Mouse (Mus musculus): ENCODE results near the gene Smyd3.
A peak's percentile ranks its signal among the peaks of the same experiment; 100 is the strongest.
"Not testable (repeated sequence)": the region's sequence is repeated elsewhere in the genome, so short reads cannot be mapped to it uniquely, and the experiment has no call there.

The Smyd3 gene

DNA sequence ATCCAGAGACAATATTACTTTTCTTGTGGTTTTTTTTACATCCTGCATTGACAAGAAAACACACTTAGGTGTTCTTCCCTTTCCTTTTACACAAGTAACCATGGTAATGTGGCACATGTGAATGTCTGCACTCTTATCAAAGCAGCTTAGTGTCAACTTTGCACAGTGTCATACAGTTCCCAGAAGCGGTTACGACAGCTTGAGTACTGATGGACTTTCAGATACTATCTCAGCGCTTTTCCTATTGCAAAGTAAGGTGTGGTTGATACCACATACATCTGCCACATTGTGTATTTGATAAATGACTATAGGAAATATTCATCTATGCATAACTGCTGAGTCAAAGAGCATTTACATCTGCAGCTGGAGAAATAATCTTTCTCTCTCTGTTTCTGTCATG, 348.1 kb downstream of the Smyd3 start:
- no peak for DNase-seq (ENCODE audit: low read depth, low spot score)

DNA sequence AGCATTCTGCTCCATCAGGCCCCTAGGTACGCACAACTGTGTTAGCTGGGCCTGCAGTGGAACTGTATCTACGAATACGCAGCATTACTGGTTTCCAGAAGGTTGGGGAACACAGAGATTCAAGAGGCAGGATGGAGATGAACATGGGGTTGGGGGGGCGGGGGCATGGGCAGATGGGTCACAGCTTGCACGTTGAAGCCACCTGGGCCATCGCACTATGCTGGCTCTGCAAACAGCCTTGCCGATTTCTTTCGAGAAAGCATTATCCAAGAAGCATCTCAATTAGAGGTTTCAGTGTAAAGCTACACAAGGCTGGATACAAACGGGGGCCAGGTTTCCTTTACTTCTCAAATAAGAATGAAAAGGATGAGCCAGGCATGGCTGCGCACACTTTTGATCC, 348.7 kb downstream of the Smyd3 start:
- DNase-seq (ENCODE audit: low read depth, low spot score): no peak

DNA sequence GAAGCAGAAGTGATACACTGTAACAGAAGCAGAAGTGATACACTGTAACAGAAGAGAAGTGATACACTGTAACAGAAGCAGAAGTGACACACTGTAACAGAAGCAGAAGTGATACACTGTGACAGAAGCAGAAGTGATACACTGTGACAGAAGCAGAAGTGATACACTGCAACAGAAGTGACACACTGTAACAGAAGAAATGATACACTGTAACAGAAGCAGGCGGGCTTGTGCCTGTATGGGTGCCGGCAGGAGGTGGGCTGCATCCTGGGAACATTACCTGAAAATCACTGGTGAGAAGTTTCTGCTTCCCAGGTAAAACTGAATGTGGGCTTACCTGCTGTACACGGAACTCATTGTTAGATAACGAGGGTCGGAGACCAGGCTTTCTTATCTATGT, 353.6 kb downstream of the Smyd3 start:
- DNase-seq (ENCODE audit: low read depth, low spot score): not testable (repeated sequence)

DNA sequence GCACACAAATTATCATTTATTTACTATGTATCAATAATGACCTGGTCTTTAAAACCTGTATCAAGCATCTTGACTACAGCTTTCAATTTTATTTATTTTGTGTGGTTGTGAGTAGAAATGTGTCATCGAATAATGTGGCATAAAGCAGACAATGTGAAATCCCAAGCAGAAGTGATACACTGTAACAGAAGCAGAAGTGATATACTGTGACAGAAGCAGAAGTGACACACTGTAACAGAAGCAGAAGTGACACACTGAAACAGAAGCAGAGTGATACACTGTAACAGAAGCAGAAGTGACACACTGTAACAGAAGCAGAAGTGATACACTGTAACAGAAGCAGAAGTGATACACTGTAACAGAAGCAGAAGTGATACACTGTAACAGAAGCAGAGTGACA, 355.1 kb downstream of the Smyd3 start:
- DNase-seq (ENCODE audit: low read depth, low spot score): not testable (repeated sequence)

DNA sequence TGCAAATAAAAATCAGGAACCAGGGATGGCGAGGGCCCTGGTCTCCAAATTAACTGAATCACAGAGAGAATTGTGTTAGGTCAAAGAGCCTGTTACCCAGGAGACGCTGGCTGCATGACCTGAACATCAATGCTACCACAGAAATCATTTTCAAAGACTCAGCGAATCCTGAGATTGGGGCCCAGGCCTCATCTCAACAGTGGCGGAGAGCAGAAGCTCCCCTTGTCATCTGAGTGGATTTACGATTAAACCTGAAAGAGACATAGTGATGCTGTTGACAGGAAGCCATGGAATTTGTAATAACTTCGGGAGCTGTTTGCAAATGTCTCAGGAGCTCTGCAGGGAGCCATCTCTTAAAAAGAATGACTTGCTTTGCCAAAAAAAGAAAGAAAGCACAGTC, 355.9 kb downstream of the Smyd3 start:
- no peak for DNase-seq (ENCODE audit: low read depth, low spot score)

DNA sequence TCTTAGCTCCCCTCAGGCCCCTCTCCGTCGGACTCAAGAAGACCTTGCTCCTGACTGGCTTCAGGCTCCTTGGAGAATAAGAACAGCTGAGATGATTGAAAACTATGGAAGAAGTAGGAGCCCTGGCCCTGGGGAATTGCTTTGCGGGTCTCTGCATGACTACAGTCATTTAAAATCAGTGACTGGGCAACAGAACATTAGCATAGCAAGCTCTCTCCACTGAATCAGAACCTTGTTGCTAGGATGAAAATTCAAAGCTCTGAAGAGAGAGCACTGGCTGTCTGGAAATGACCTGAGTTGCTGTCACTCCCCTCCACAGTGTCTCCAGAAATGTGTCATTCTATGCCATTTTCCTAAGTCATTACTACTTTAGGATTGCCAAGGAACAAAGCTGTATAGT, 357.1 kb downstream of the Smyd3 start:
- no peak for DNase-seq (ENCODE audit: low read depth, low spot score)

DNA sequence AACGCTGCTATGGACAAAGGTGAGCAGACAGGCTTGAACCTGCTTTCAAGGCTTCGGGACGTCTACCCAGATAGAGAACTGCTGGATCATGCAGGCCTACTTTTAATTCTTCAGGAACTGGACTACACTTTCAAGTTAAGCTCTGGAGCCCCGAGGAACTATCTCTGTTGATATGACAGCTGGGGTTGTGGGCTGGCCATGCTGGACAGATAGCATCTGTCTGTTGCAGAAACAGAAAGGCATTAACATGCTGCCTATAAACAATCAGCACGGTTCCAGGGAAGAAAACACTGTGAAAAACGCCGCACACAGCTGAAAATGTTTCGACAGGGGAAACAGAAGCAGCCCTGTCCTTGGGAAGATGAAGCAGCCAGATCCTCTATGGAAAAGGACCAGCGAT, 365.5 kb downstream of the Smyd3 start:
- DNase-seq (ENCODE audit: low read depth, low spot score): no peak

DNA sequence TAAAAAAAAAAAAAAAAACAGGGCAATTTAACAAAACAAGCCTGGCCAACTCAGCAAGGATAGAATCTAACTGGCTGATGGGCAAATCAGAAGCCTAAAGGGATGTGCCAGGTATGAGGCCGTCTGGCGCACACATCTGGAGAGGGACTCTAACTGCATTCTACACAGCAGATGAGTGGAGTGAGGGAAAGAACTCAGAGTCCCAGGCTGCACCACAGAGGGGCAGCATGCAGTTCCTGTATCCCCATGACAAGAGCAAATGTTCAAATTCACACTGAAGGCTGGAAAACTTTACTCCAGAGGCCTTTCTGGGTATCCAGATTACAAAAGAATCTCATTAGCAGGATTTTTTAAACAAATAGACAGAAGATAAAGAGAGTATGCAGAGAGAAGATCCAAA, 366.6 kb downstream of the Smyd3 start:
- DNase-seq (ENCODE audit: low read depth, low spot score): no peak

DNA sequence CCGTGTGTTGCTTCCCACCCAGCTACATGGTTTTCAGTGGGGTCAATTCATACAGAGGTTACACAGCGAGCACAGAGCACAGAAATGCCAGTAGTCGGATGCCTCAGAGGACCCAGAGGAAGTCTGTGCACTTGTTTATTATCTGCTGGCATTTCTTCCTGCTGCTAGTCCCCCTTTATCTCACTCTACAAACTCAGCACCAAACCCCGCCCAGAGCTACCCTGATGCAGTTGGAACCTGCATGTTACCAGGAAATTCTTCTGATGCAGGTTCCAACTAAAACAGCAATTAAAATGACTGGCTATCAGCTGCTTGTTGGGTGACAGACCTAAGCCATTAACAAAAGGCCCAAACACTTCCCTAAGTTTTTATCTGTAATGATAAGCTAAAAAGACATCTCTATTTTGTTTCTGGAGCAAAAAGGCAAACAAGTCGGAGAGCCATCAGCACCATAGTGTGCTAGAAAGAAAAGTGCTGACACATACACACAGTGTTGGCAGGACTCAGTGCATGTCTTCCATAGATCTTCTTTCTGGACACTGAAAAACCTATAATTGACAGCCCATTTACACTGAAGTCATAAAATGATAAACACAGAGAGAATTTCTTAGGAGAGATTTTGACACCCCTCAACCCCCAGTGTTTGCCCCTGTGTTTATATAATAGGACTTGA, 368.2 kb downstream of the Smyd3 start:
- DNase-seq (ENCODE audit: low read depth, low spot score): no peak

DNA sequence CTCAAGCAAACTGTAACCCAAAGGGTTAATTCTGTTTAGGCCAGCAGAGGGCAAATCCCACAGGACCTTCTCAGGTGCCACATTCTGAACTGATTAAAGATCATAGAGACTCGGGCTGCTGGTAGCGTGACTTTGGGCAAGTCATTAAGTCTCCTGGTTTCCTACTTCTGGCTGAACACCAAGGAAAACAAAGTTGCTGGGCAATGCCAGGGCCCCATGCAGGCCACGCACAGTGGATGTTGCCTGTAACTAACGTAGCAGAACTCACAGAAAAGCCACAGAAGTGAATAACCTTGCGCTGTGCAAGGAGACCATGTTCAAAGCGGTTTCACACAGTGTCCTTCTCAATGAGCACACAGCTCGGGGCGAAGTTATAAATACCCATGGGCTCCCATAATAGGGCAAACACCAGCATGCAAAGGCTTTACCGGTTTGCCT, 371.1 kb downstream of the Smyd3 start:
- no peak for DNase-seq (ENCODE audit: low read depth, low spot score)

DNA sequence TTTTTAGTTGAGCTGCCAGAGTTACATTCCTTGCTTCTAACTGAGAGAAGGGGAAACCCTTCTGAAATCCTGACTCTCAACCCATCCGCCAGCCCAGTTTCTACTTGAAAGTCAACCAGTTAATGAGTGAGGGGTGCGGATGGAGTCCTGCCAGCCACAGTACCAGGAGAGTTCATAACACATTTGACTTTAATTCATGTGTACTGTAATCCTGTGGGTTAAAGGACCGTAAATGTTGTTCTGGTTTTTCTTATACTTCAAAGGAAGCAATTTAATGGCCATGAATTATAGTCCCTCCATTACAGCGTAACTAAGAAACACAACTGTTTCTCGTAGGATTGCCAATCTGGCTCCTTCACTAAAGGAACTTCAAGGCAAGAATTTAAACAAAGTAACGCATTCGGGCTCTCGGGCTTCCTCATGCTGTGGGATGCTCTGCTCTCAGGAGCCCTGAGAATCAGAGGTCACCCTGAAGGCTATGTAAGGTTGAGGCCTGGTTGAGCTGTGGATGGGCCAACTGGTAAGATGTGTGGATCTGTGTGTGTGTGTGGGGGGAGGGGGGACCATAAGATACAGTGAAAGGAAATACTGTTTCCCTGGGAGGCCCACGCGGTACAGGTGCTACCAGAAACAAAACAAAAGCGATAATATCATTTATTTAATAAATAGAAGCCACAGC, 374.5 kb downstream of the Smyd3 start:
- no peak for DNase-seq (ENCODE audit: low read depth, low spot score)

DNA sequence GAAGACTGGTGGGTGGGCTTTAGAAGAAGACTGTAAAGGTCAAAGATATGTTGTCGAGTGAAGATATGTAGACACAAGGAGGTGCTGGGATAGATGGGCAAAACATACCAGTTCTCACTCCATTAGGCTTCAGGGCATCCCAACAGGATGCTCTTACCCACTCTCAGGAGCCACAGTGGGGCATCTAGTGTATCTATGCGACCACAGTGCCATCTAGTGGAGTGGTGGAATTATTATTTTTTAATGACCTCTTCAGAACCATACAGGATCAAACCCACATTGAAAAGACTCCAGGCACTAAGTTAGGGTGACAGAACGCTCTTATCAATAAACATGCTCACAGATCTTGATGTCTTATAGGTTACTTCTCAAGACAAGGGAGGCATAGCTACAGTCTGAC, 375.7 kb downstream of the Smyd3 start:
- DNase-seq (ENCODE audit: low read depth, low spot score): peak; percentile 70

DNA sequence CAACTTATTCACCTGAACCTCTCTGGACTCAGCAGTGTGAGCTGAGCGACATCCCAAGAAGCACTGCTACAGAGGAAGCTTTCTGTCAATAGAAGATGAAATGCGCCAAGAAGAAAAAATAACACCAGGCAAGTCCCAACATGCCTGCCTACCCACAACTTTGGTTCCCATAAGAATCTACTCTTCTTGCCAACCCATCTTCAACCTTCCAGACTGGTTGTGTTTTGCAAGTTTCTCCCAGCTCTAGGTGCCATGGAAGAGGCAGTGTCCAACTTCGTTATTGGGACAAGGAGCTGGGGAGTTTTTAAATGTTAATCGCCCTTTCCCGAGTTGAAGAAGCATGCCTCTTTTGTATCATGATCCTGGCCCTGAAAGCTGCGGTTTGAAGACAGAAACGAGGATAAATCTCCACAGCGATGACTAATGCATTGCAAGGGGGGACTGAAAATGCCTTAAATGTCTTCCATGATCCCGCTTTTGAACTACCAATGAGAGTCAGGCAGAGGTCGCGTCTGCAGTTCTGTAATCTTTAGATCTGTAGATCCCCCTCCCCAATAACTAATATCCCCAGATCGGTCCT, 376.7 kb downstream of the Smyd3 start:
- no peak for DNase-seq (ENCODE audit: low read depth, low spot score)

DNA sequence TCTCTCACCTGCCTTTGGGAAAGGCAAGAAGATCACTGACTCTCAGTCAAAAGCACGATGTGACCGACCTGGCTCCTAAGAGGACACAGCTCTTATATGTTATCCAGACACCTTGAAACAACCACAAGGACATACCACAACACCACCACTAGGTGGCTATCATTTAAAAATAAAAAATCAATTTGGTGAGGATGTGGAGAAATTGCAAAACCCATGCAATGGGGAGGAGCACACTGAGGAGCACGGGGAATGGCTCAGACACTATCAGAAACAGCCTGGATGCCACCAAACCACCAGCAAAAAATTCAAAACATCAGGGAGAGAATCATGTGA, 380.7 kb downstream of the Smyd3 start:
- DNase-seq (ENCODE audit: low read depth, low spot score): peak; percentile 52

DNA sequence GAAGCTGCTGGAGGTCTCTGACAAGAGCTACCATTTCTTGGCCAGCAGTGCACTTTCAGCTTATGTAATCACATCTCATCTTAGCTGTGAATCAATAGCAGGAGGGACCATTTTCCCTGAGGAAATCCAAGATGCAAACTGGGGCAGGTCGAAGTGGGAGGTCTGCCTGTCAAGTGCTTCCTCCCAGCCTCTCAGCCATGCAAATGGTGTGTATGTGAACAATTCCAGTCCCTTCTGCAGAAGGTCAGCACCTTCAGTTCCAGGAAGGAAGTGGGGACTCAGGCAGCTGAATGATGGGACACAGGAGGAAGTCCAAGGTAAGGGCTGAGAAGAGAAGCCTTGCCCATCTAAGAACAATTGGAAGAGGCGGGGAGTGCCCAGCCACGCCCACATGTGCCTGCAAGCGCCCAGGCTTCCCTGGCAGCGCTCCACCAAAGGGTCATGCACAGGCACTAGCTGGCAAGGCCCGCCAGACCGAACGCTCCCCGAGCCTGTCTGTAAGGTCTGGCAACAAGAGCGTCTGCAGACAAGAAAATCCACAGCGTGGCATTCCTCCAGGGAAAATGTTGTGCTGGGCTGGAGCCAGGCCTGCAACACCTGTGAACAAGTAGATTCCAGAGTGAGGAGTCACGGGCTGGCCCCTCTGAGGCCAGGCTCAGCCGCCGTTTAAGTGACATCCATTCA, 381.2 kb downstream of the Smyd3 start:
- DNase-seq (ENCODE audit: low read depth, low spot score): peak; percentile 78

DNA sequence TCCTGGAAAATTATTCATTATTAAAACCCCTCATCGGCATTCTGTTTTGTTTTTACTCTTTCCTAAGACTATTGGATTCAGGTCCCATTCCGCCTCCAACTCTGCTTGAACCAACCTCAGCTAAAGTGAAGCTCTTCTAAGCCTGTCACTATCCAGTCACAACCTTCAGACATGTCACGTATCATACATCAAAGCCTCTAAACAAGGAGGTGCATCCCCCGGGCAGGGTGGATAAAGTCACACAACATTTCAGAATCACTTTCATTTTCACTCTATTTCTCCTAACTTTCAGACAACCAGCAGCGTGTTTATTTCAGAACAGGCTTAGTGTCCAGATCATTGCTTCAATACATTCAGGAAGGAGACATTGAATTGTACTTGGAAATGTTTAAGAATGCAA, 387.8 kb downstream of the Smyd3 start:
- no peak for DNase-seq (ENCODE audit: low read depth, low spot score)

DNA sequence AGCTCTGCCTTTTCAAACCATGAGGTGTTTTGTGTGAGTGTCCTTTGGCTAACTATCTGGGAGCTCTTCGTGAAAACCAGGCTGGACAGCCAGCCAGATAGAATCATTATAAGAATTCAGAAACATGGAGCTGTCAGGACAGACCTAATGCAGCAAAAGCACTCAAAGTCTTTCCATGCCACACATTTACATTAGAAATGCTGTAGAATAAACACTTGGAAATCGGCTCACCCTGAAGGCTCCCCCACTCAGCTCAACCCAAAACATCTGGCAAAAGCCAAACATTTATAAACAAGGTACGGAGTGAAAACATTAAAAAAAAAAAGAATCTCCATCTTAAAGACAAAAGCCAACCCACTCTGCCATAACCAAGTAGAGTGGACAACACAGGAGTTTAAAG, 391.6 kb downstream of the Smyd3 start:
- no peak for DNase-seq (ENCODE audit: low read depth, low spot score)

DNA sequence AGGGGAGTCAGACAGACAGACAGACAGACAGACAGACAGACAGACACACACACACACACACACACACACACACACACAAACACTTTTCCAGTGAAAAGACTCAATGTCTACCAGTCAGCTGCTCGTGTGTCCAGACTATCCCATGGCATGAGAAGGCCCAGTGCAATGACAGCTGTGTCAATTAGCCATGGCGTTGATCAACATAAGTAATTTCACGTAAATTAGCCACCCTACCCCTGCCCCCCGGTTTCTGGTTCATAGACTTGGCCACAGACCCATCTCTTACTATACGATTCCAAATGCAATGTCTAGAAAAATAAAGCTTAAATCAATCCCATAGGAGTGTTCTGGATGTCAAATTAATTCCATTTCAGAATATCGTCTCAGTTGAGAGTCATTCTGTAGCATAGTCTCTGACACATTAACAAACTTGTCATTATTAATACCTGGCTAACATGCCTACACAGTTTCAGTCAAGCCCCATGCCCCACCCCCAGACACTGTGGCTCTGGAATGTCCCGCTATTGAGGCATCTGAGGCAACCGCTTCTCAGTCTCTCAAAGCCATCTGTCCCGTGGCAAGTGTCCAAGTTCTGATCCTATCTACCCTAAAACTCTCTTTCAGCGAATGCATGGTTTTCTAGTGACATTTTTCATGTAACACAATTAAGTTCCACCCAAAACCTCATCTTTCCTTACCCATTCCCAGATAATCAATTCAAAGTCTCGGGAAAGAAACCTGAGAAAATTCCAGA, 395.2 kb downstream of the Smyd3 start:
- DNase-seq (ENCODE audit: low read depth, low spot score): no peak

DNA sequence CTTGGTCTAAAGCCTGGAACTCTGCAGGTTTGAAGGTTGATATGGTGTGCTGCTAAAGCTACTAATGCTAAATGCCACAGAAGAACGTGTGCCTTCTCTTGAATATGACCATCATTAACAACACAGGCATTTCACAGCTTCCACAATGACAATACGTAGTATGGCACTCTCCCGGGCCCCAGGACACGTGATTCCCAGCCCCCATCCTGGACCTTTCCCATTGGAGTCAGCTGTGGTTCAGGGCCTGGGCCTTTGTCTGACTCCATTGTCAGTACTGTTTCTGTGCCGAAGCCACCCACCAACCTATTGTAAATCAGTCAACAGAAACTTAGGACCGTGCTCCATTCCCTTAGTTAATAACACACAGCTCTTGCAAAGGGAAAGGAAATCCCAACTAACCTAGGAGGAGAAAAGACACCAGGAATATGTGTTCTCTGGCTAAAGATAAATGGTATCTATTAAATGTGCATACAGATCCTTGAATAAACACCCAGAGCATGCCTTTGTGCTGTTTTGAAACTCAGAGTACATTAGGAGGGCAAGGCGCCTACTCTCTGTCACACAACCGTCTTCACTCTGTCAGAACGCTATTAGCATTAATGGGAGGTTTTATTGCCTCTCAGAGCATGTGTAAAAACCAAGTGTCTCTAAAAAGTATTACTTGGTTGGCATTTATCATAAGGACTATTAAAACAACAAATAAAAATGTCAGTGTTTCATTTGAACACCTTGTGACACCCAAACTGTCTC, 397.4 kb downstream of the Smyd3 start:
- DNase-seq (ENCODE audit: low read depth, low spot score): no peak

DNA sequence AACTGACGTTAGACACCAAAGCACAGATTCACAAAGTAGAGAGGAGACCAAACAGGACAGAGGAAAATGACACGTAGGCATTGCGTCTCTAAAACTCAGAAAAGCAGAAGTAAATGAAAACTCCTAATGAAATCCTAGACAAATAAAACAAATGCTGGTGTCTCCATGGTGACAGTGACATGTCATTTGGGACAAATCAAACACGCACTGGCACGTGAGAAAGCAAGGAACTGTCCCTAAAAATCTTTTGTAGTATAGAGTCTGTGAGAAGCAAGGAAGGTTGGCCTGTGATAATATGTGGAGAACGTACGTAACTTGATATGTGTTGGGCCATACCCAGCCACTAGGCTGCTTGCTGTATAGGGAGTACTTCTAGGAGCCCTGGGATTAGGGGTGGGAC, 399.2 kb downstream of the Smyd3 start:
- no peak for DNase-seq (ENCODE audit: low read depth, low spot score)
